Mouse (Mus musculus): ENCODE data around the gene Sgtb. TPM values are rescaled to one million over a fixed set of nuclear protein-coding genes. Genes with fewer than 3 reads are reported as not detected.
A peak's percentile ranks its signal among the peaks of the same experiment; 100 is the strongest.

Sgtb gene
- total and polyA plus RNA-seq, 3 experiments: 0.39 to 0.99 (median 0.57) TPM

GRCm38 (mm10) chr13:104097190-104097589, 12.4 kb upstream of the Sgtb start:
- intact Hi-C loops (cut with DNase I): no loop called here
- no peak for TF ChIP-seq POLR2A (IDR thresholded peaks at IDR 0.05; ENCODE audit: insufficient read depth, low read depth, low read length)
- no peak for TF ChIP-seq EP300 (IDR thresholded peaks at IDR 0.05; ENCODE audit: insufficient read depth, low read depth, low read length)
- TF ChIP-seq CTCF (IDR thresholded peaks at IDR 0.05): no peak
- Histone ChIP-seq H3K27ac (no peak overlapping the region), H3K9ac (ENCODE audit: low read depth, low read length) (no peak overlapping the region), H3K27me3 (ENCODE audit: control insufficient read depth, insufficient read depth, low read length) (no peaks in the 10 kb centered on the region), H3K79me2 (replicated peaks; ENCODE audit: control insufficient read depth, insufficient read depth, low read length) (no peaks in the 10 kb centered on the region), H3K36me3 (ENCODE audit: control insufficient read depth, insufficient read depth, low read length) (no peaks in the 10 kb centered on the region), H3K4me1 (ENCODE audit: control insufficient read depth, insufficient read depth, low read length) (peaks cover 8% of the 10 kb centered on the region), H3K4me3 (no peak overlapping the region)
- WGBS: 72% methylated on average over 7 of the region's 7 CpGs
- peak in 1 of 2 experiments; percentile 11 for DNase-seq

GRCm38 (mm10) chr13:104100416-104100815, 9.1 kb upstream of the Sgtb start:
- no peak overlapping the region for H3K4me3 ChIP-seq
- H3K27ac ChIP-seq: no peak overlapping the region
- WGBS: 84% methylated on average over 4 of the region's 4 CpGs
- no peaks in the 10 kb centered on the region for H3K79me2 ChIP-seq (replicated peaks; ENCODE audit: control insufficient read depth, insufficient read depth, low read length)
- peaks cover 5% of the 10 kb centered on the region; the same call in 1 of the 2 replicates for H3K4me1 ChIP-seq (ENCODE audit: control insufficient read depth, insufficient read depth, low read length)
- no peak overlapping the region for H3K9ac ChIP-seq (ENCODE audit: low read depth, low read length)
- DNase-seq: no peak
- TF ChIP-seq CTCF (IDR thresholded peaks at IDR 0.05) (no peak), POLR2A (IDR thresholded peaks at IDR 0.05; ENCODE audit: insufficient read depth, low read depth, low read length) (no peak), EP300 (IDR thresholded peaks at IDR 0.05; ENCODE audit: insufficient read depth, low read depth, low read length) (no peak)
- H3K36me3 ChIP-seq (ENCODE audit: control insufficient read depth, insufficient read depth, low read length): no peaks in the 10 kb centered on the region
- H3K27me3 ChIP-seq (ENCODE audit: control insufficient read depth, insufficient read depth, low read length): no peaks in the 10 kb centered on the region
- intact Hi-C loops (cut with DNase I): no loop called here

- H3K36me3 ChIP-seq (ENCODE audit: control insufficient read depth, insufficient read depth, low read length): no peaks in the 10 kb centered on the region
- no peak for DNase-seq
- intact Hi-C loops (cut with DNase I): no loop called here
- H3K9ac ChIP-seq (ENCODE audit: low read depth, low read length): no peak overlapping the region
- H3K27ac ChIP-seq: no peak overlapping the region
- no peak overlapping the region for H3K4me3 ChIP-seq
- H3K27me3 ChIP-seq (ENCODE audit: control insufficient read depth, insufficient read depth, low read length): no peaks in the 10 kb centered on the region
- TF ChIP-seq EP300 (IDR thresholded peaks at IDR 0.05; ENCODE audit: insufficient read depth, low read depth, low read length) (no peak), CTCF (IDR thresholded peaks at IDR 0.05) (no peak), POLR2A (IDR thresholded peaks at IDR 0.05; ENCODE audit: insufficient read depth, low read depth, low read length) (no peak)
- no peaks in the 10 kb centered on the region for H3K79me2 ChIP-seq (replicated peaks; ENCODE audit: control insufficient read depth, insufficient read depth, low read length)
- H3K4me1 ChIP-seq (ENCODE audit: control insufficient read depth, insufficient read depth, low read length): peaks cover 3% of the 10 kb centered on the region; the same call in 1 of the 2 replicates
- 62% methylated on average over 5 of the region's 5 CpGs for WGBS
Observed at GRCm38 (mm10) chr13:104101606-104102235, 7.8 kb upstream of the Sgtb start.

- peak overlapping the region; percentile 96 for H3K4me3 ChIP-seq
- H3K36me3 ChIP-seq (ENCODE audit: control insufficient read depth, insufficient read depth, low read length): no peaks in the 10 kb centered on the region
- H3K9ac ChIP-seq (ENCODE audit: low read depth, low read length): peak overlapping the region; percentile 82
- TF ChIP-seq EP300 (IDR thresholded peaks at IDR 0.05; ENCODE audit: insufficient read depth, low read depth, low read length) (no peak), POLR2A (IDR thresholded peaks at IDR 0.05; ENCODE audit: insufficient read depth, low read depth, low read length) (no peak), CTCF (IDR thresholded peaks at IDR 0.05) (no peak)
- H3K4me1 ChIP-seq (ENCODE audit: control insufficient read depth, insufficient read depth, low read length): no peaks in the 10 kb centered on the region; the same call in 1 of the 2 replicates
- no peaks in the 10 kb centered on the region for H3K79me2 ChIP-seq (replicated peaks; ENCODE audit: control insufficient read depth, insufficient read depth, low read length)
- under 1% methylated on average over 24 of the region's 24 CpGs for WGBS
- peak overlapping the region; percentile 71 for H3K27ac ChIP-seq
- intact Hi-C loops (cut with DNase I): loop anchor here (2.0 to 5.0 kb wide), 2 partner anchors 70 to 186 kb away; partner anchors contain the start of genes Erbin, Trappc13 and Trim23
- DNase-seq: peak in 1 of 2 experiments; percentile 13
- H3K27me3 ChIP-seq (ENCODE audit: control insufficient read depth, insufficient read depth, low read length): no peaks in the 10 kb centered on the region
Observed at GRCm38 (mm10) chr13:104108651-104109287, 772 bp upstream of the Sgtb start.

GRCm38 (mm10) chr13:104109816-104110521, 428 bp downstream of the Sgtb start:
- H3K27ac ChIP-seq: peak overlapping the region; percentile 61
- no peaks in the 10 kb centered on the region; the same call in 1 of the 2 replicates for H3K4me1 ChIP-seq (ENCODE audit: control insufficient read depth, insufficient read depth, low read length)
- peak in 1 of 2 experiments; percentile 47 for DNase-seq
- intact Hi-C loops (cut with DNase I): loop anchor here (2.0 to 5.0 kb wide), 2 partner anchors 69 to 188 kb away; partner anchors contain the start of genes Erbin, Trappc13 and Trim23
- H3K9ac ChIP-seq (ENCODE audit: low read depth, low read length): peak overlapping the region; percentile 81
- no peaks in the 10 kb centered on the region for H3K27me3 ChIP-seq (ENCODE audit: control insufficient read depth, insufficient read depth, low read length)
- no peaks in the 10 kb centered on the region for H3K79me2 ChIP-seq (replicated peaks; ENCODE audit: control insufficient read depth, insufficient read depth, low read length)
- TF ChIP-seq POLR2A (IDR thresholded peaks at IDR 0.05; ENCODE audit: insufficient read depth, low read depth, low read length): no peak
- TF ChIP-seq CTCF (IDR thresholded peaks at IDR 0.05): no peak
- TF ChIP-seq EP300 (IDR thresholded peaks at IDR 0.05; ENCODE audit: insufficient read depth, low read depth, low read length): no peak
- peak overlapping the region; percentile 96 for H3K4me3 ChIP-seq
- no peaks in the 10 kb centered on the region for H3K36me3 ChIP-seq (ENCODE audit: control insufficient read depth, insufficient read depth, low read length)
- WGBS: 5% methylated on average over 33 of the region's 38 CpGs

Data from heart, adult 2 months (tissue).